Mouse (Mus musculus): Measurements from ENCODE around the gene Cers1.

GRCm38 (mm10) chr8:70293988-70294405, 21.6 kb upstream of the Cers1 start:
- no peak for TF ChIP-seq POLR2A (IDR thresholded peaks at IDR 0.05; ENCODE audit: low read depth, low read length)
- no peak for TF ChIP-seq CTCF (IDR thresholded peaks at IDR 0.05; ENCODE audit: extremely low read depth, insufficient read depth, insufficient read length, insufficient replicate concordance)

Data from spleen, adult 2 months (tissue).